Mouse (Mus musculus) adrenal gland, adult 8-10 months (tissue): Measurements from ENCODE around the gene Ift172. TPM values are rescaled to one million over a fixed set of nuclear protein-coding genes. Genes with fewer than 3 reads are reported as not detected.

ENCODE experiments used
- DNase-seq: peaks from one replicate; pipeline ENCODE4 v3.0.0; 2022
- total RNA-seq, 4 experiments: library from RNA; stranded (reverse); gene quantifications; 2 replicates each; pipeline ENCODE4 v1.2.4; 2022

Gene Ift172
- total RNA-seq, 4 experiments from 2014 or later: 38.1 to 62.4 (median 49.5) TPM

- no peak for DNase-seq
Measured at GRCm38 (mm10) chr5:31204421-31204820, 86.5 kb downstream of the Ift172 start.

DNA sequence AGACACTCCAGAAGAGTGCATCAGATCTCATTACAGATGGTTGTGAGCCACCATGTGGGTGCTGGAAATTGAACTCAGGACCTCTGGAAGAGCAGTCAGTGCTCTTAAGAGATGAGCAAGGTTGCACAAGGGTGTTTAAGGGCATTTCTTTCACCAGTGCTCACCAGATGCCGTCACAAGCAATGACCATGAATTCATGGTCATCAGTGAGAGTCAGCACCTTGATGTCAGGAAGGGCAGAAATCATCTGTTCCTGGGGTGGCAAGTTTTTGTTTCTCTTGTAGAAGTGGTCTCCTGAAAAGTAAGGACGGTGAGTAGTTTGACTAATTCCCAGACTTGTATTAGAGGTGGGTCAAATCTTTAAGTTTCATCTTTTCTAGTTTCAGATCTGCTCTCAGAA is 87.0 kb downstream of the Ift172 start:
- DNase-seq: no peak

Other genes starting within 250 kb of the Ift172 start
- gene Atraid, start 242.8 kb downstream of the Ift172 start, total RNA-seq: 100 to 1,000 TPM; 122 to 138 (median 130) TPM
- gene Slc5a6, start 242.2 kb downstream of the Ift172 start, total RNA-seq: 10 to 100 TPM; 33.5 to 46.4 (median 38.1) TPM
- gene Cad, start 236.3 kb downstream of the Ift172 start, total RNA-seq: 10 to 100 TPM; 23.1 to 52.0 (median 33.6) TPM
- gene Dnajc5g, start 184.8 kb downstream of the Ift172 start, total RNA-seq: not detected
- under 1 TPM in 1 of 4 experiments, not detected in 3; 0.28 TPM for gene Slc30a3, start 182.9 kb downstream of the Ift172 start, total RNA-seq
- gene Trim54, start 174.4 kb downstream of the Ift172 start, total RNA-seq: not detected
- gene Ucn, start 152.3 kb downstream of the Ift172 start, total RNA-seq: not detected
- gene Mpv17, start 136.9 kb downstream of the Ift172 start, total RNA-seq: 10 to 100 TPM; 63.7 to 83.4 (median 76.4) TPM
- 1 to 10 TPM in 3 of 4 experiments, under 1 TPM in 1; 0.41 to 3.9 (median 2.9) TPM for gene Gm29609, start 111.2 kb downstream of the Ift172 start, total RNA-seq
- 10 to 100 TPM; 65.5 to 98.8 (median 71.9) TPM for gene Gtf3c2, start 111.0 kb downstream of the Ift172 start, total RNA-seq
- 100 to 1,000 TPM; 109 to 135 (median 126) TPM for gene Snx17, start 97.9 kb downstream of the Ift172 start, total RNA-seq
- 10 to 100 TPM; 34.5 to 44.5 (median 38.9) TPM for gene Eif2b4, start 97.7 kb downstream of the Ift172 start, total RNA-seq
- 10 to 100 TPM; 23.8 to 41.1 (median 37.2) TPM for gene Zfp513, start 88.8 kb downstream of the Ift172 start, total RNA-seq
- 100 to 1,000 TPM in 3 of 4 experiments, 10 to 100 TPM in 1; 93.5 to 125 (median 105) TPM for gene Ppm1g, start 70.4 kb downstream of the Ift172 start, total RNA-seq
- gene Nrbp1, start 50.3 kb downstream of the Ift172 start, total RNA-seq: 100 to 1,000 TPM in 2 of 4 experiments, 10 to 100 TPM in 2; 85.7 to 104 (median 96.6) TPM
- gene Gm9970, start 49.9 kb downstream of the Ift172 start, total RNA-seq: under 1 TPM in 3 of 4 experiments, not detected in 1; 0.56 to 0.81 (median 0.59) TPM
- gene Krtcap3, start 39.4 kb downstream of the Ift172 start, total RNA-seq: 1 to 10 TPM; 3.8 to 9.2 (median 4.6) TPM
- gene Fndc4, start 5.0 kb upstream of the Ift172 start, total RNA-seq: 10 to 100 TPM in 2 of 4 experiments, 1 to 10 TPM in 2; 6.6 to 15.1 (median 10.6) TPM
- under 1 TPM in 3 of 4 experiments, not detected in 1; 0.26 to 0.70 (median 0.49) TPM for gene Gckr, start 6.3 kb upstream of the Ift172 start, total RNA-seq
- 10 to 100 TPM; 21.4 to 36.3 (median 26.8) TPM for gene Zfp512, start 161.3 kb upstream of the Ift172 start, total RNA-seq
- gene 4930548H24Rik, start 194.6 kb upstream of the Ift172 start, total RNA-seq: under 1 TPM in 2 of 4 experiments, not detected in 2; 0.22 TPM
- gene Gpn1, start 203.6 kb upstream of the Ift172 start, total RNA-seq: 10 to 100 TPM; 34.2 to 39.4 (median 36.6) TPM
- gene Slc4a1ap, start 235.9 kb upstream of the Ift172 start, total RNA-seq: 10 to 100 TPM; 34.9 to 44.1 (median 38.0) TPM
- gene Supt7l, start 236.7 kb upstream of the Ift172 start, total RNA-seq: 10 to 100 TPM; 20.3 to 24.5 (median 22.9) TPM